Mouse (Mus musculus) brain, adult 2 months (tissue): ENCODE measurements around the gene Ing4.
A peak's percentile ranks its signal among the peaks of the same experiment; 100 is the strongest.

Experiments used
- DNase-seq: peaks from one replicate; pipeline ENCODE4 v3.0.0; 2011; ENCODE audit warnings: low read depth, low spot score

The Ing4 gene

DNA sequence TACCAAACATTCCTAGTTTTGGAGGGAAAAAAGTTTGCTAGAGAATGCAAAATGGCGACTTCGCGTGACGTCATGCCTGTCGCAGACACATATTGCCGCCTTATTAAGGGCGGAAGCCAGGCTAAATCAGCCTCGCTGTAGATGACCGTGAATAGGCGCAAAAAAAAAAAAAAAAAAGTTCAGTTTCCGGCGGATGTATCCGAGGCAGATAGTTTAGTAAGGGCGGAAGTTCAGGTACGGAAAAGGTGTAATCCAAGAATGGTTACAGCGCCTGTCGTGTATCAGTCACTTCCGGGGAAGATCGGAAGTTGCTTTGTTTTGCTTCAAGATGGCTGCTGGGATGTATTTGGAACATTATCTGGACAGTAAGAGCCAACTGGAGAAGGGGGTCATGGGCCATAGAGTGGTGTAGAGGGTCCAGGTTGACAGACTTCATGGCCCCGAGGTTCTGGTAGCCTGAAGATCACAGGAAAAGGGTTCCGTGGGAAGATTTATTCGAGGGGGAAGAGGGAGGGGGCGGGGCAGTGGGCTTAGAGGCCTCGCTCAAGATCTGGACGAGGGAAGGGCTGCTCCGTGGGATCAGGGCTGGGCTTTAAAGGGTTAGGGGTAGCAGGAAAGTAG, at the start of gene Ing4:
Ing4 (plus strand) TSS at position 228 of the 621 bp plus-strand sequence.
- peak; percentile 100 for DNase-seq

DNA sequence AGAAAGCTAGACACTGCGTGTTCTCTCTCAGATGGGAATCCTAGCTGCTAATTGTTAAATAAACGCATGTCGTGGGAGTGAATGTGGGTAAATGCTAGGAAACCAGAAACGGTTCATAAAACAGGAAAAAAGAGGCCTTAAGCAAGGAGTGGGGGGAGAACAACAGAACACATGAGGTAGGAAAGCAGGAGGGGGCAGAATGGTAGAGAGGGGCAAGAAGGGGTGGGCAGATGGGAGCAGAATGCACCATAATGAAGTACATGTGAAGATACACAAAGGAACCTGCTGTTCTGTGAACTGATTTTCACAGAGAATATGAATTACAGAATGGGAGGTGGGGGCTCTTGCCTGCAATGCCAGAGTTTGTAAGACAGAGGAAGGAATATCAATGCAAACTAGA, 47.3 kb upstream of the Ing4 start:
- peak; percentile 34 for DNase-seq

DNA sequence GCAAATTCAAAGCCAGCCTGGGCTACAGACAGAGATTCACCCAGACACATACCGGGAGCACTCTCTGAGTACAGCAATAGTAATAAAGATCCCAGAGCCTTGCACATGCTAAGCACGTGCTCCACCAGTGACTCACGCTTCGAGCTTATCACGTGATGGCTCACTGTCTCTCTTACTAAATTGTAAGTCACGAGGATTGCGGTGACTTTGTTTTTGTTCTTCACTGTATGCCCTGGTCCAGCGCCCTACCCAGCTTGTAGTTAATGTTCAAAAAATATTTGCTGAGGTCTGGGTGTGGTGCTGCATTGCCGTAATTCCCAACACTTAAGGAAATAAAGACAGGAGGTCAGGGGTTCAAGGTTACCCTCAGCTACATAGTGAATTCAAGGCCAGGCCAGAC, 46.2 kb upstream of the Ing4 start:
- peak; percentile 65 for DNase-seq

DNA sequence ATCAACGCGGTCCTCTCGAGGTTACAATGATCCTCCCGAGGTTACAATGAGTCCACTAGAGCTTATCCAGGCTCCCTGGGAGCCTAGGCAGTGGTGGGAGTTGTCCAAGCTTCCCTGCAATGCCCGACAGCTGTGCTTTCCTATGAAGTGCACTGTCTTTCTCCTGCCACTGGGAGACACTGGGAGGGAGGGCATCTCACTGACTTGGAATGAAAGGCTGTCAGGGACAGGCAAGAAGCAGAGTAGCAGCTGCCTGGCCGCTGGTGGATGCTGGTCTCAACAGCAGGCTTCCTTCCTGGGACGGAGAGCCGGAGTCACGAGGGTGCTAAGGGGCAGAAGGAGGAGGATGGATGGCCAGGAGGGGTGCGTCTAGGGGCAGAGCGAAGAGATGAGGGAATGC, 45.7 kb upstream of the Ing4 start:
- DNase-seq, result peak; percentile 70

DNA sequence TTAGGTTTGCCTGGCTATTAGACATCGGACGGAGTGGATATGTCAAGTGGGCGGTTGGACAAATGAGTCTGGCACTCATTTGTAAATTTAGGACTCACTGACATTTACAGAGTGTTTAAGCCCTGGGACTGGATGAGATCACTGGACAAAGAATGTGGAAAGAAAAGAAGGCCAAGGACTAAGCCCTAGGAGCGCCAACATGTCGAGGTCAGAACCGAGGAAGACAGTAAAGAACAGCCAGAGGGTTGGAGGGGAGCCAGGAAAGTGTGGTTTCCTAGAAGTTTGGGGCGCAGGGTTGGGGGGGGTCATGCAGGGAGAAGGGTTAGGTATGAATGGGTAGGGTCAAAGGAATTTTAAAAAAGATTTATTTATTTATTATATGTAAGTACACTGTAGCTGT, 44.3 kb upstream of the Ing4 start:
- no peak for DNase-seq

DNA sequence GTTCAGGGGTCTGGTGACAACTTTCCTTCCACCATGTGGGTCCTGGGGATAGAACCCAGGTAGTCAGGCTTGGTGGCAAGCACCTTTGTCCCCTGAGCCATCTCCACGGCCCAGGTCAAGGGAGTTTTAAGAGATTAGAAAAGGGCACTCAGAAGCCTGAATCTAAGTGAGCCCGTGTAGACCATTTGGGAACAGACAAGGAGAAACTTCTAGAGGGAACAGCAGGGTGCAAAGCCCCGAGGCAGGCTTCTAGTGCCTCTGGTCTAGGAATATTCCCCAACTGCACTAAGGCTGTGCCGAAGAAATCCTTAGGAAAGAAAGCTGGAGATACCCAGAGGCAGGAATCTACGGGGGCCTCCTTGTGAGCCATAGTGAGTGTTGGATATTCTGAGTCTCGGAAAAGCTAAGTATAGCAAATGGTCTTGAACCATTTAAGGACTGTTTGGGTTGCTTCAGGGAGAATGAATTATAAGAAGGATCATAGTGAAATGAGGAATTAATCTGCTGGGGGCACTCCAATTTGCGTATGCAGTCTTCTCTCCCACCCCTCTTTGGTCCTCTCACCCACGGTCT, 43.6 kb upstream of the Ing4 start:
- peak; percentile 55 for DNase-seq

DNA sequence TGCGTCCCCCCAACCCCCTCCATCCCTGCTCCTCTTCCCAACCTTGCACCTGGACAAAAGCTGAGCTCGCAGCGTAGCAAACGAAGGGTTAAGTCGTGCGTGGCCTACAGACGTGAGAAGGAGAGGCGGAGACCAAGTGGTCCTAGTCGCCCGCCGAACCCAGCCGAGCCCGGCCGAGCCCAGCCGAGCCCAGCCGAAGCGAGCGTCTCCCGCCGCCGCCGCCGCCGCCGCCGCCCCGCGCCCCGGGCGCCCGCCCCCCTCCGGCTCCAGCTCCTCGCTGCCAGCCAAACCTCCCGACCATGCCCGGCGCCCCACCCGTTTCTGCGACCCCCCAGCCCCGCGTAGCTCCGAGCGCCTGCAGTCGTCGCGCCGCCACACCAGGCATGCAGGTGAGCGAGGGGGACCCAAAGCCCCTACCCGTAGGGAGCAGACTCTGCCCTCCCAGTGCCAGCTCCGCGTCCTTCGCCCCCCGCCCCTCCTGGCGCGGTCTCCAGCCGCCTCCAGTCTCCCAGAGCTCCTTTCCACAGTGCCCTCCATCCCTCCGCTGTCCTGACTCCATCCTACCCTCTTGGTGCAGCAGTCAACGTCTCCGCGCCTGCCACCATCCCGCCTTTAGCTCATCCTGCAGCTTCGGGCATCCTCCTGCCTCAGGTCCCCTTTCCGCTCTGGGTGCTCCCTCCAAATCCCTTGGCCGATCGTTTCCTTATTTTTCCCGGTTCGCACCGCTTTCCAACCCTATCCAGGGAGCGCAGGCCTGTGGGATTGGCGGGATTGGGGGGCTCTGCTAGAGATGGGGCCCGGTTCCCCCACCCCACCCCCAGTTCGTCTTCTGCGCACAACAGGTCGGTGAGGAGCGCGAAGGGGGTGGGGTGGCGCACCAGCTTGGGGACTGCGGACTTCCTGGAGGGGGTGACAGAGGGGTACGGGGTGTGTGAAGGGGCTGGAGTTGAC, 42.7 kb upstream of the Ing4 start, which contains the start of gene Pianp:
Pianp (plus strand) TSS at position 144 of the 951 bp plus-strand sequence.
- peak; percentile 92 for DNase-seq

DNA sequence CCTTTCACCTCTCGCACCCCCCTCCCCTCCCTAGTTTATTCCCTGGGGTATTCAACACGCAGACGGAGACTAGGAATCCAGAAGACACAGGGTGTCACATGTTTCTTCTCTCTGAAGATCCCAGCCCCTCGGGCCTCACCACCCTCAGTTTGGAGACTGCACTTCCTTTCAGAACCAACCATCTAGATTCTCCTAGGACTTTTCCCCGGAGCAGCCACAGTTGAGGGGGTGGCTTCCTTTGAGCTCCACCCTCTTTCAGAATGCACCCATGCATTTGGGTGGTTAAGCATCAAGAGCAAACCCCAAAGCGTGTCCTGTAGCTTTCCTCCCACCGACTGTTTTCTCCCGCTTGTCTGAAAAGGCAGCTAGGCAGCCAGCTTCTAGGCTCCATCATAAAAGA, 41.5 kb upstream of the Ing4 start:
- peak; percentile 89 for DNase-seq

DNA sequence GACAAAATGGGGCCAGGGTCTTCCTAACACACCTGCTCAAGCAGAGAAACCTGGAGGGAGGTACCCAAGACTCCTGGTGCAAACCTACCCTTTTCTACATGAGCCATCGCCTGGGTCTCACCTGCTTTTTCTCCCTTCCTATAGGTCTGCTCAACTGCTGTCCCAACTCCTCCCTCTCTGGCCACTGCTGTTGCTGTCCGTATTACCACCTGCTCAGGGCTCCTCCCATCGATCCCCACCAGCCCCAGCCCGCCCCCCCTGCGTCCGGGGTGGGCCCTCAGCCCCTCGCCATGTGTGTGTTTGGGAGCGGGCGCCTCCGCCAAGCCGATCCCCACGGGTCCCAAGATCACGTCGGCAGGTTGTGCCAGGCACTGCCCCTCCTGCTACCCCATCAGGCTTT, 40.5 kb upstream of the Ing4 start:
- no peak for DNase-seq

DNA sequence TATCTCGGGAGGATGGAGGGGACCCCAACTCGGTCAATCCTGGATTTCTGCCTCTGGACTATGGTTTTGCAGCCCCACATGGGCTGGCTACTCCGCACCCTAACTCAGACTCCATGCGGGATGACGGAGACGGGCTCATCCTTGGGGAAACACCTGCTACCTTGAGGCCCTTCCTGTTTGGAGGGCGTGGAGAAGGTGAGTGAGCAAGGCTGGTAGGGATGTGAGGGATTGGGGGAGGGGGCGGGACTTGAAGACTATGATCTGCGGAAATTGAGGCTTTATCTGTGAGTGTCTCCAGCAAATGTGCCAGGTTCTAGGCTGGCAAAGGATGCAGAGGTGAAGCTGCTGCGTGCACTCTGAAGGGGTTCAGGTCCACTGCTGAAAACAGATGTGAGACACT, 40.0 kb upstream of the Ing4 start:
- no peak for DNase-seq

DNA sequence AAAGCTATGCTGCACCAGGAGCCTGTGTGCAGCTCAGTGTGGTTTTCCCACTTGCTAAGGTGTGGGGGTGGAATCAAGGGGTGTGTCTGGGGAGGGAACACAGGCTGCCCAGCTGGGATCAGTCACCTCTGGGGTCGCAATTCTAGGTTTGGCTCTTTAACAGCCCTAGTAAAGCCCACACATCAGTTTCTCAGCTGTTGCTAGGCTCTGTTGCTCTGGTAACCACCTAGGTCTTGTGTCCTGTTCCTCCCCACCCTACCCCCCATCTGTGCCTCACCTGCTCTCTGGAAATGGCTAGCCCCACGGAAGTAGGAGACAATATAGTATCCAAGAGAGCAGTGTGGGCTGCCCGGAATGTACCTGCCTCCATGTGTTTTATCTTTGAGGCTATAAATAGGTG, 35.9 kb upstream of the Ing4 start:
- DNase-seq, result peak; percentile 50

DNA sequence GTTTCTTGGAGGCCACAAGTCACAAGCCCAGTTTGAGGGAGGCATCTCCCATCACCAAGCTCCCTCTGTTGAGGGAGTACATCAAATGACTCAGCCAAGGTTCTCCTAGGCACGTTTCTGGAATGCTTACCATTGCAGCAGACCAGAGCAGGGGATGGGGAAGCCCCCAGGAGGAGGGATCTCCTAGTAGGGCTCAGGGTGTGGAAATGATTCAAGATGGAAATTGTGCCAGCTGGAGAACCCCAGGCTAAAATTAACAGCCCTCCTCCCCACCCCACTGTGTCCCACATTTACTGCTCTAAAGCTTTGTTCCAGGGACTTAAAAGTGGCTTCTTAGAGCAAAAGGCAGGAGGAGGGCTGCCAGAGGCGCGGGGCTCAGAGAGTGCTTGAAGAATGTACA, 34.5 kb upstream of the Ing4 start:
- peak; percentile 73 for DNase-seq

DNA sequence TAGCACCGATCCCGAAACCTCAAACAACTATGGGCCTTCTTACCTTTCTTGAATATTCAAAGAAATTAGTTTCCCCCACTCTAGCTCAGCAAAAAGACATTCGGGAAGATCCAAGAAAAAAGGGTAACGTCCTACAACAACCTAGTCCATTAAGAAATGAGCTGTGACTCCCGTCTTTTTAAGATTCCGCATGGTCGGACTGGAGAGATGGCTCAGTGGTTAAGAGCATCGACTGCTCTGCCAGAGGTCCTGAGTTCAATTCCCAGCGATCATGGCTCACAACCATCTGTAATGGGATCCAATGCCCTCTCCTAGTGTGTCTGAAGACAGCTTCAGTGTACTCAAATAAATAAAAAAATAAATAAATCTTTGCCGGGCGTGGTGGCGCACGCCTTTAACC, 31.5 kb upstream of the Ing4 start:
- DNase-seq, result no peak

DNA sequence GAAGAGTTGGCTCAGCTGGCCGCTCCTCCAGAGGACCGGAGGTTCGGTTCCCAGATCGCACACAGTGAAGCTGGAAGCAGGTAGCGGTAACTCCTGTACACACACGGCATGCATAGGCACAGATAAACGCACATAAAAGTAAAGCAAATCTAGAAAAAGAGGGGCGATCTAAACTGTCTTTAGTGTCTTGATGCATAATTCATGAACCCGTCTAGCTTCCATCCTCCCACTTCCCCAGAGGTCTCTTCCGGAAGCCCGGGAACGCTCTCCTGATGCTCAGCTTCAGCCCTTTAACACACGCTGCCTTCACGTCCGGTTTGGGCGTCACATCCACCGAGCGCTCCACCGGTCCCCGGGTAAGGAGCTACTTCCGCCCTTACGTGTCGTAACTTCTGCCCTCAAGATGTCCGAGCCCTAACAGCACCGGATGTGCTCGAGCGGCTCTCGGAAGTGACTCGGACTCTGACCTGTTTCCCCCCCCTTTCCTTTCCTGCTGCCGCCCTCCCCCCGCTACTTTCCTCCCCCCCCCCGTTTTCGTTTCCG, 30.9 kb upstream of the Ing4 start:
- peak; percentile 100 for DNase-seq

DNA sequence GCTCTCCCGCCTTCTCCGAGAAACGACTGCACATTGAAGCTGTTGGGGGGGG, 30.6 kb upstream of the Ing4 start, which contains the start of gene Zfp384:
Zfp384 (plus strand) TSS at position 17 of the 52 bp plus-strand sequence.
- no peak for DNase-seq

DNA sequence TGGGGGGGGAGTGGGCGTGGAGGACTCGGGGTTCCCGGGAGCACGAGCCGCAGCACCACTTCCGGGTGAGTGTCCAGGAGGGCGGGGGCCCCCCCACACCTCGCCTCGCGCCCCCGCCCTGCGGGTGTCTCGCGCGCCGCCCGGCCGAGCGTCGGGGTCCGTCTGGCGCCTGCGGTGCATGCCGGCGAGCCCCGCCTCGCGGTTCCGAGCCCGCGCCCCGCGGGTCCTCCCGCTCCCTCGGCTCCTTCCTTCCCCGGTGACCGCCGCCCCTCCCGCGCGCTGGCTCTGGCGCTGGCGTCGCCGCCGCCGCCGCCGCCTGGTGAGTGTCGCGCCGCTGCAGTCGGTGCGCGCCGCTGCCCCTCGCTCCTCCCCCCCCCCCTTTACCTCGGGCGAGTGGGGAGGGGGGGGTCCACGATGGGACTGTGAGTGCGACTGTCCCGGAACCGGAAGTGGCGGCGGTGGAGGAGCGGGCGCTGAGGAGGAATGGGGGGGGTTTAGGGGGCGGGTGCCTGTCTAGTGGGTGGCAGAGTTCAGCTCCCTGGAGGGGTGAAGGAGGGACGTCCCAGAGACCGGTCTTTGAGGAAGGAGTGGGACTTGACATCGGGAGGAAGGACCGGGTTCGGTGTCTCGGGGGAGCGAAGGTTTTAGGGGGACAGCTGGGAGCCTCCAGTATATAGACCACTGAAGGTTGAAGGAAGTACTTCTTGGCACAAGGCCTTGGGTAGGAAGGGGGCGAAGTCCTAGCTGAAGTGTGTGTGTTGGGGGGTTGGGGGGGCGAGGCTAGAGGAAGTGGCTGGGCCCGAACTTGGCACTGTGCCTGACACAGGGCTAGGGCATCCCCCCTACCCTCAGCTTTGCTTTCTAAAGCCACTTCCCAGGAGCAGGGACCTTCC, 30.1 kb upstream of the Ing4 start:
- peak; percentile 94 for DNase-seq

DNA sequence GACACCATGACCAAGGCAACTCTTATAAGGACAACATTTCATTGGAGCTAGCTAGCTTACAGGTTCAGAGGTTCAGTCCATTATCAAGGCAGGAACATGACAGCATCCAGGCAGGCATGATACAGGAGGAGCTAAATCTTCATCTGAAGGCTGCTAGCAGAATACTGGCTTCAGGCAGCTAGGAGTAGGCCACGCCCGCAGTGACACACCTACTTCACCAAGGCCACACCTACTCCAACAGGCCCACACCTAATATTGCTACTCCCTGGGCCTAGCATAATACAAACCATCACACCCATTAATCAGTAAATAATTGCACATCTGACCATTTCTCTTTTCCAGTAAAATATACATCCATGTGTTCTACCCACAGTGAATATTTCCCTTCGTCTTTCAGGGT, 21.9 kb upstream of the Ing4 start:
- DNase-seq, result no peak

DNA sequence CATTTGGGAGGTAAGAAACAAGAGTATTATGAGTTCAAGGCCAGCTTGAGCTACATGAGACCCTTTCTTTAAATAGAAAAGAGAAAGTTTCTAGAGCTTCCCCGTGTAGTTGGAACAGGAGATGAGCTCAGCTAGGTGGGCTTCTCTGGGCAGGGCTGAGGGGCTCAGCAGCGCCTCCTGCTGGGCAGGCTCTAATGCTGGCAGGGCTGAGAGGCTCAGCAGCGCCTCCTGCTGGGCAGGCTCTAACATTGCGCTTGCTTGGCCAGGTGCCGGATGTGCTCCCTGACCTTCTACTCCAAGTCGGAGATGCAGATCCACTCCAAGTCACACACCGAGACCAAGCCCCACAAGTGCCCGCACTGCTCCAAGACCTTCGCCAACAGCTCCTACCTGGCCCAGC, 9.0 kb upstream of the Ing4 start:
- peak; percentile 47 for DNase-seq

DNA sequence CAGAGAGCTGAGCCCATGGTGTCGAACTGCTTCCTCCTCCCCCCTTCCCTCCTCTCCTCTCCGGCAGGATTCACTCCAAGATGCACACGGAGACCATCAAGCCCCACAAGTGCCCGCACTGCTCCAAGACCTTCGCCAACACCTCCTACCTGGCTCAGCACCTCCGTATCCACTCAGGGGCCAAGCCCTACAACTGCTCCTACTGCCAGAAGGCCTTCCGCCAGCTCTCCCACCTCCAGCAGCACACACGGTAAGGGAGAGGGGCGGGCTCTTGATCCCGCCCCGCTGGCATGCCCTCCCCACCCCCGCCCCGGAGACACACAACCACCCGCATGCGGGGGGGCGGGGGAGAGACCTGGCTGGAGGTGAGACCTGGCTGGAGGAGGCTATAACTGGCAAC, 8.0 kb upstream of the Ing4 start:
- no peak for DNase-seq

DNA sequence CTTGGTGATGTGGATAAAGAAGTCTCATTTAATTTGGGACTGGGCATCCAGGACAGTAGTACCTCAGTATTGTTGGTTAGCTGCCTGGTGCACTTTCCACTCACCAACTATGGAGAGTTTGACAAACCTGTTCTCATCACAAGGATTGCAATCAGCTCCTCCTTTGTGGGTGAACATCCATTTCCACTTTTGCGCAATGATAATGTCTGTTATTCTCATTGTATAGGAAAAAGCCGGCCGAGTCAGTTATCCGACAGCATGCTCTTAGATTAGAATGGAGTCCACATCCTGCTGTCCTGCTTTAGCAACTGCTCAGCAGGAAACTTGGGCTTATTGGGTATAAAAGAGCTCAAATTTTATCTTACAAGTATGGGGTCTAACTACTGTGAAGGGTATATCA, 894 bp upstream of the Ing4 start:
- no peak for DNase-seq

DNA sequence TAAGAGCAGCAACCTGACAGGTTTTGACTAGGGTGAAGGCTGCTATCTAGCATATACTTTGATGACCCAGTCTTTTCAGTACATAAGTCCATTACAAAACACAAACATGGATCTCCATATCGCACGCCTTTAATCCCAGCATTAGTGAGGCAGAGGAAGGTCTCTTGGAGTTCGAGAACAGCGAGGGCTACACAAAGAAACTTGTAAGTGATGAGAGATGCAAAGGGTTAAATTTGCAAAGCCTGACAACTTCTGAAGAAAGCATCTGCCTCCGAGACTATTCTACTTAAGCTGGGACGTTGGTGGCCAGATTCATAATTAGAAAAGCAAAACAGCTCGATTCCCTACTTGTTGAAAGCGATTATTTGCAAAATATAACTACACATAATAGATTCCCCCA, 429 bp upstream of the Ing4 start:
- no peak for DNase-seq

DNA sequence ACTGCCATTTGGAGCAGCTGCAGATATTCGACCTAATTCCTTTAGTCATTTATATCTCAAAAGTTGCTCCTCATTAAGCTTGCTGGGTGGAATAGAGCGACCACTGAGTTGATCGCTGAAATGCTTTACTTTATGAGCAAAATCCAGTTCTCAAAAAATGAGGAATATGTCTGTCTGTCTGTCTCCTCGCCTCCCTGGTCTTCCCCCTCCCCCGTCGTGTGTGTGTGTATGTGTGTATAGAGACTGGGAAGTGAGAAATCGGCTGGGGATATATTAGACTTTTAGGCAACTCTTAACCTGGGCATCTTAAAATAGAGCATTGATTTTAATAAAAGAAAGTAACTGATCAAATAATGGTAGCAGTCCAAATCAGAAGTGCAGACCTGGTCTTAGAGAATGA, 661 bp downstream of the Ing4 start:
- no peak for DNase-seq
